Mouse (Mus musculus) embryonic facial prominence, embryonic 15.5 days (tissue): ENCODE data around the gene Tmem151b. TPM values are rescaled to one million over a fixed set of nuclear protein-coding genes. Genes with fewer than 3 reads are reported as not detected.

Experiments
- ATAC-seq: fragments of 200-750 bp; cut with Nextera tagmentation; 2 replicates; pipeline ENCODE4 v1.8.0; 2017; ENCODE audit warnings: low read depth, moderate TSS enrichment; ENCODE audit not compliant: insufficient number of reproducible peaks, low FRiP score, low TSS enrichment
- H3K27ac ChIP-seq: fragments of 300-500 bp; sonication (generic); replicated peaks from 2 replicates; pipeline ENCODE4 v1.5.1; 2015; ENCODE audit warnings: mild to moderate bottlenecking, inconsistent platforms
- H3K27me3 ChIP-seq: fragments of 300-500 bp; sonication (generic); 2 replicates; pipeline ENCODE4 v1.6.1; 2015; ENCODE audit warnings: inconsistent platforms
- H3K36me3 ChIP-seq: fragments of 300-500 bp; sonication (generic); 2 replicates; pipeline ENCODE4 v1.6.1; 2015; ENCODE audit warnings: mild to moderate bottlenecking, inconsistent platforms
- H3K4me1 ChIP-seq: fragments of 300-500 bp; sonication (generic); 2 replicates; pipeline ENCODE4 v1.6.1; 2015; ENCODE audit warnings: inconsistent platforms
- H3K4me2 ChIP-seq: fragments of 300-500 bp; sonication (generic); replicated peaks from 2 replicates; pipeline ENCODE4 v1.6.1; 2015; ENCODE audit warnings: mild to moderate bottlenecking, inconsistent platforms
- H3K4me3 ChIP-seq: fragments of 300-500 bp; sonication (generic); replicated peaks from 2 replicates; pipeline ENCODE4 v1.5.1; 2015; ENCODE audit warnings: mild to moderate bottlenecking, inconsistent platforms
- H3K9ac ChIP-seq: fragments of 300-500 bp; sonication (generic); 2 replicates; pipeline ENCODE4 v1.6.1; 2015; ENCODE audit warnings: inconsistent platforms
- H3K9me3 ChIP-seq: fragments of 300-500 bp; sonication (generic); replicated peaks from 2 replicates; pipeline ENCODE4 v1.6.1; 2016; ENCODE audit warnings: inconsistent platforms
- WGBS: fragments of 180-500 bp; shearing (Covaris S2); methylation state at CpG from one replicate; pipeline ENCODE4 v1.1.7; 2015; 5-methylcytosine and 5-hydroxymethylcytosine counted together
- polyA plus RNA-seq: library from polyadenylated mRNA; unstranded; fragments of >200 nt; fragmentation: Nextera tagmentation; extraction: Ambion mirVana; gene quantifications from 2 replicates; pipeline ENCODE4 v1.2.1, GENCODE M21; 2015

The Tmem151b gene
- polyA plus RNA-seq, 1 experiment from 2014 or later = 4.7 TPM

GRCm38 (mm10) chr17:45517135-45517534 is 32.3 kb downstream of the Tmem151b start:
- Histone ChIP-seq H3K9me3 (no peaks in the 10 kb centered on the region), H3K27me3 (no peaks in the 10 kb centered on the region), H3K4me2 (no peak overlapping the region), H3K4me3 (no peak overlapping the region), H3K36me3 (peaks cover 11% of the 10 kb centered on the region; the same call in 1 of the 2 replicates), H3K27ac (no peak overlapping the region), H3K4me1 (0 out of 2 replicates have a peak, but pooled peaks cover under 1% of the 10 kb centered on the region), H3K9ac (no peak overlapping the region)
- ATAC-seq = no peak
- 91% methylated on average over 21 of the region's 21 CpGs for WGBS

GRCm38 (mm10) chr17:45516488-45516887 is 33.0 kb downstream of the Tmem151b start:
- Histone ChIP-seq H3K27ac (no peak overlapping the region), H3K27me3 (no peaks in the 10 kb centered on the region), H3K4me3 (no peak overlapping the region), H3K9ac (no peak overlapping the region), H3K9me3 (no peaks in the 10 kb centered on the region), H3K36me3 (peaks cover 11% of the 10 kb centered on the region; the same call in 1 of the 2 replicates), H3K4me2 (no peak overlapping the region), H3K4me1 (no peaks in the 10 kb centered on the region)
- 51% methylated on average over 8 of the region's 8 CpGs for WGBS
- no peak for ATAC-seq

DNA sequence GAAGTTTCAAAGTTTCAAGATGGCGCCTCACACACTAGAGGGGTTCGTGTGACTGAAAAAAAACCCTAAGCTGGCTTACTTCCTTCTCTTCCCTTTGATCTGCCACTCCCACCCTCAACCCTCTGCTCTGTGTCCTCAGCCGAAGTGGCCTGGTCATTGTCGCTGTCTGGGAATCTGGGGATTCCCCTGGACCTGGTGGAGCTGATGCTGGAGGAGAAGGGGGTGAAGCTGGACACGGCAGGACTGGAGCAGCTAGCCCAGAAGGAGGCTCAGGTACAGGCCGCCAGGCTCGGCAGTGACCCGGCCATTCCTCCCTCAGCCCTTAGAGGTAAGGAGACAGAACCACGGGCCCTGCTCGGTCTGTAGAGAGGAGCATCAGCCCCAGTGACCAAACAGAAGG is 33.7 kb downstream of the Tmem151b start:
- Histone ChIP-seq H3K4me1 (no peaks in the 10 kb centered on the region), H3K27me3 (no peaks in the 10 kb centered on the region), H3K9ac (no peak overlapping the region), H3K4me3 (no peak overlapping the region), H3K9me3 (no peaks in the 10 kb centered on the region), H3K4me2 (no peak overlapping the region), H3K36me3 (peaks cover 14% of the 10 kb centered on the region; the same call in 1 of the 2 replicates), H3K27ac (no peak overlapping the region)
- WGBS = 86% methylated on average over 10 of the region's 10 CpGs
- no peak for ATAC-seq

DNA sequence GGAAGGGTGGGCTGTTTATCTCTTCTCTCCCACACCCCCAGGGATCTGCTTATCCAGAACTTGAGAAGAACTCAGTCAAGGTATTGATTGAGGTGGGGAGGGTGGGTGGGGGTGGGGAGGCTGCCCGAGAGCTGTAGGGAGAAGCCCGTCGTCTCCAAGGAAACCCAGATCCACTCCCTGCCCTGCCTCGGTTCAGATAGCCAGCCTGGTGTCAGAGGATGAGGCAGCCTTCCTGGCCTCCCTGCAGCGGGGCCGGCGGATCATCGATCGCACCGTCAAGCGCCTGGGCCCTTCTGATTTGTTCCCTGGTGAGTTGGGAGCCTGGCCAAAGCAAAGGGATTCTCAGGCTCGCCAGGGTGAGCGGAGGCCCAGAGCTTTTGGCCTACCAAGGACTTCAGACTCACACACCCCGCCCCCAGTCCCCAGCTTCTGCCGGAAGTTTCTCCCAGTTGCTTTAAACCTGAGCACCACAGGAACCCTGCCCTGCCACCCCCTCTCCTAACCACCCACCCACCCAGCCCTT is 34.2 kb downstream of the Tmem151b start:
- Histone ChIP-seq H3K9me3 (no peaks in the 10 kb centered on the region), H3K36me3 (peaks cover 20% of the 10 kb centered on the region; the same call in 1 of the 2 replicates), H3K4me3 (no peak overlapping the region), H3K27me3 (no peaks in the 10 kb centered on the region), H3K4me2 (no peak overlapping the region), H3K4me1 (no peaks in the 10 kb centered on the region), H3K9ac (no peak overlapping the region), H3K27ac (no peak overlapping the region)
- 60% methylated on average over 15 of the region's 15 CpGs for WGBS
- ATAC-seq = no peak

GRCm38 (mm10) chr17:45511757-45512156 is 37.7 kb downstream of the Tmem151b start:
- H3K36me3 ChIP-seq = peaks cover 27% of the 10 kb centered on the region
- 87% methylated on average over 4 of the region's 4 CpGs for WGBS
- no peak overlapping the region for H3K27ac ChIP-seq
- H3K9ac ChIP-seq = no peak overlapping the region; the same call in 1 of the 2 replicates
- H3K27me3 ChIP-seq = no peaks in the 10 kb centered on the region
- no peak overlapping the region for H3K4me2 ChIP-seq
- H3K4me3 ChIP-seq = no peak overlapping the region
- ATAC-seq = no peak
- peaks cover 4% of the 10 kb centered on the region; the same call in 1 of the 2 replicates for H3K4me1 ChIP-seq
- no peaks in the 10 kb centered on the region for H3K9me3 ChIP-seq

- Histone ChIP-seq H3K27me3 (no peaks in the 10 kb centered on the region), H3K9ac (no peak overlapping the region), H3K4me3 (no peak overlapping the region), H3K4me1 (peaks cover 9% of the 10 kb centered on the region; the same call in 1 of the 2 replicates), H3K27ac (no peak overlapping the region), H3K36me3 (peaks cover 26% of the 10 kb centered on the region), H3K9me3 (no peaks in the 10 kb centered on the region), H3K4me2 (no peak overlapping the region)
- 89% methylated on average over 4 of the region's 4 CpGs for WGBS
- ATAC-seq = no peak
Observed at GRCm38 (mm10) chr17:45510871-45511270, 38.6 kb downstream of the Tmem151b start.

GRCm38 (mm10) chr17:45506700-45507189 is 42.7 kb downstream of the Tmem151b start, which contains the start of gene Aars2:
TSS of gene Aars2 (plus strand) at chr17:45506841.
- Histone ChIP-seq H3K4me2 (peak within 1 kb of the TSS; percentile 46), H3K27ac (peak within 1 kb of the TSS; percentile 85), H3K9me3 (no peaks in the 10 kb centered on the region), H3K27me3 (no peaks in the 10 kb centered on the region), H3K36me3 (peaks cover 25% of the 10 kb centered on the region), H3K4me1 (peaks cover 9% of the 10 kb centered on the region; the same call in 1 of the 2 replicates), H3K9ac (peak within 1 kb of the TSS; percentile 59; the same call in 1 of the 2 replicates), H3K4me3 (peak within 1 kb of the TSS; percentile 97)
- peak; percentile 88 for ATAC-seq
- WGBS = 0% methylated on average over 42 of the region's 42 CpGs

- Histone ChIP-seq H3K36me3 (peaks cover 23% of the 10 kb centered on the region), H3K4me3 (no peak overlapping the region), H3K4me2 (peak overlapping the region; percentile 46; the same call in 1 of the 2 replicates), H3K27me3 (no peaks in the 10 kb centered on the region), H3K27ac (no peak overlapping the region), H3K9ac (no peak overlapping the region), H3K4me1 (peaks cover 9% of the 10 kb centered on the region; the same call in 1 of the 2 replicates), H3K9me3 (no peaks in the 10 kb centered on the region)
- ATAC-seq = no peak
- 58% methylated on average over 6 of the region's 6 CpGs for WGBS
Observed at GRCm38 (mm10) chr17:45505941-45506465, 43.5 kb downstream of the Tmem151b start.

GRCm38 (mm10) chr17:45503301-45503973 is 46.0 kb downstream of the Tmem151b start:
- Histone ChIP-seq H3K9ac (no peak overlapping the region), H3K9me3 (no peaks in the 10 kb centered on the region), H3K4me2 (no peak overlapping the region), H3K27me3 (peaks cover 4% of the 10 kb centered on the region; the same call in 1 of the 2 replicates), H3K36me3 (peaks cover 1% of the 10 kb centered on the region; the same call in 1 of the 2 replicates), H3K4me3 (no peak overlapping the region), H3K27ac (no peak overlapping the region), H3K4me1 (peaks cover 9% of the 10 kb centered on the region; the same call in 1 of the 2 replicates)
- WGBS = 51% methylated on average over 5 of the region's 5 CpGs
- no peak for ATAC-seq

GRCm38 (mm10) chr17:45502324-45502723 is 47.2 kb downstream of the Tmem151b start:
- H3K36me3 ChIP-seq = no peaks in the 10 kb centered on the region
- no peak overlapping the region for H3K27ac ChIP-seq
- no peak overlapping the region for H3K4me3 ChIP-seq
- no peak for ATAC-seq
- H3K9me3 ChIP-seq = no peaks in the 10 kb centered on the region
- H3K27me3 ChIP-seq = peaks cover 4% of the 10 kb centered on the region; the same call in 1 of the 2 replicates
- H3K4me1 ChIP-seq = peaks cover 6% of the 10 kb centered on the region; the same call in 1 of the 2 replicates
- H3K4me2 ChIP-seq = no peak overlapping the region
- H3K9ac ChIP-seq = no peak overlapping the region
- WGBS = 40% methylated on average over 4 of the region's 4 CpGs

DNA sequence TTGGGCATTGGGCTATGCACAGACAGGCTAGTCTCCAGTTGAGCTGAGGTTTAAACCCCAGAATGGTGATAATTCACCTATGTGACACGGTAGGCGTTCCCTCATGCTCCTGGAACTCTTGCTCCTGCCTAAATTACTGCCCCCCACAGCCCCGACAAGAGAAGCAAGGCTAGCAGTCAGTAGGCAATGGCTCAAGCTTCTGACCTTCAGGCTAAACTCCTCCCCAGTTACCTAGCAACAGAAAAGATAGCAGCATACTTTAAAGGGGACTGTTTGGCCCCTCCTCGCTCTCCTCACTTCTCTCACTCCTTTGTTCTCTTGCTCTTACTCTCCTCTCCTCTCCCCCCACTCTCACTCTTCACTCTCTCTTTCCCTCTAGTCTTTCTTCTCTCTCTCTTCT is 48.5 kb downstream of the Tmem151b start:
- no peak for ATAC-seq
- Histone ChIP-seq H3K4me3 (no peak overlapping the region), H3K4me2 (no peak overlapping the region), H3K36me3 (no peaks in the 10 kb centered on the region), H3K9ac (no peak overlapping the region), H3K9me3 (no peaks in the 10 kb centered on the region), H3K27me3 (peaks cover 4% of the 10 kb centered on the region; the same call in 1 of the 2 replicates), H3K27ac (no peak overlapping the region), H3K4me1 (no peaks in the 10 kb centered on the region)
- WGBS = 32% methylated on average over 4 of the region's 4 CpGs
